Comparison of ENCODE assay signal across 8 mouse cellular contexts in the genomic region with DNA sequence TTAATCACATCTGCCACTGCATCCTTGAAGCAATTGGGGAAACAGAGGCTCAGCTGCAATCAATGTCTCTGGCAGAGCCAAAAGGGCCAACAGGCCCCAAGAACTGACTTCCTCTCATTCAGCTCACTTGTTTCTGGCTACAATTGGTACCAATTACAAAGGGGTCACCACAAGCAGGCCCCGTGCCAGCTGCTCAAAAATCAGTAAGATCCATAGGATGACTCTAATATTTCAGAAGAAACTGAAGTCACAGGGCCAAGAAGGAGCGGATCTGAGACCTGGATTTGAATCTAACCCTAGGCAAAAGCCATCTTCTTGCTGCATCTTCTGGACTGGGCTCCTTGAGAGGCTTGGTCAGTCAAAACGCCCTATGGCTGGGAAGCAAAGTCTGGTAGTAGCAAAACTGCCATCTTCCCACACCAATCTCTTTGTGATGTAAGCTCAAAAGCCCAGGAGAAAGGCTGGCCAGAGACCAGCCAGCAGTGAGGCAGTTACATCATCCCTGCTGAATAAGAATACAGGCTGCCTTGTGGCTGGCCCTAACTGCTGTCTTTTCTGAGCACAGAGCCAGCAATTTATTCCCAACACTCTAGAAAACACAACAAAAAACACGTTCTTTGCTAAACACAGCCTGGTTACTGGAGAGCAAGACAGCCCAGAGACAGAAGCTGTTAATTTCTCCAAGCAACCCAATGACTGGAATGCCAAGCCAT. TPM values are rescaled to one million over a fixed set of nuclear protein-coding genes. Genes with fewer than 3 reads are reported as not detected.
DNase-seq lines count a peak whose midpoint lies in the region; ATAC-seq and TF ChIP-seq lines count a peak whose summit lies in the region.

No protein-coding gene starts in this region.

- no peaks in the 10 kb centered on the region for H3K36me3 ChIP-seq in liver, adult 2 months (ENCODE audit: control insufficient read depth, insufficient read depth, low read length)
- H3K36me3 ChIP-seq in heart, embryonic 15.5 days: no peaks in the 10 kb centered on the region

- peak; percentile 45 for DNase-seq in liver, adult 2 months (ENCODE audit: extremely low read depth, low read depth, low spot score)
- DNase-seq in liver: no peak
- DNase-seq in cerebellum, postnatal 14 days: peak; percentile 52 to 65
- DNase-seq in left cerebral cortex, postnatal 4 days: peak; percentile 56
- DNase-seq in right cerebral cortex, postnatal 10 days (ENCODE audit: low spot score in 2 of 2): peak; percentile 75 to 86
- no peak for DNase-seq in thymus, adult 18-20 months
- DNase-seq in gastrocnemius, postnatal 36 days: no peak

- 62% methylated on average over 4 of the region's 4 CpGs for WGBS in liver, adult 2 months
- 67% methylated on average over 4 of the region's 4 CpGs for WGBS in heart, embryonic 15.5 days

- peak overlapping the region; percentile 88 for H3K4me2 ChIP-seq in heart, embryonic 15.5 days

- no peak for TF ChIP-seq POLR2A in liver, adult 2 months (IDR thresholded peaks at IDR 0.05; ENCODE audit: extremely low read depth, insufficient read depth, low read length)

- no peak for ATAC-seq in heart, embryonic 15.5 days (replicated peaks; ENCODE audit: insufficient number of reproducible peaks, insufficient read depth, low FRiP score, low read depth)

- no peak overlapping the region for H3K4me3 ChIP-seq in liver, adult 2 months (ENCODE audit: insufficient read depth, low read depth, low read length)
- H3K4me3 ChIP-seq in heart, embryonic 15.5 days: peak overlapping the region; percentile 99

- intact Hi-C loops in left cerebral cortex, postnatal 4 days (cut with DNase I): no loop called here
- intact Hi-C loops in gastrocnemius, postnatal 36 days (cut with DNase I): no loop called here

- no peak overlapping the region for H3K9ac ChIP-seq in liver, adult 2 months (ENCODE audit: low read depth, low read length)
- H3K9ac ChIP-seq in heart, embryonic 15.5 days: peak overlapping the region; percentile 94

- H3K79me2 ChIP-seq in liver, adult 2 months (ENCODE audit: control insufficient read depth, insufficient read depth, low read length): peaks cover 35% of the 10 kb centered on the region; the same call in 1 of the 2 replicates

- peaks cover 20% of the 10 kb centered on the region for H3K4me1 ChIP-seq in liver, adult 2 months (ENCODE audit: control insufficient read depth, insufficient read depth, low read length)
- H3K4me1 ChIP-seq in heart, embryonic 15.5 days (replicated peaks): peaks cover 45% of the 10 kb centered on the region

- TF ChIP-seq CTCF in liver, adult 2 months (IDR thresholded peaks at IDR 0.05; ENCODE audit: low read depth, low read length): no peak

- no peaks in the 10 kb centered on the region for H3K27me3 ChIP-seq in liver, adult 2 months (ENCODE audit: control insufficient read depth, insufficient read depth, low read length)
- no peaks in the 10 kb centered on the region for H3K27me3 ChIP-seq in heart, embryonic 15.5 days

- no peaks in the 10 kb centered on the region for H3K9me3 ChIP-seq in heart, embryonic 15.5 days (replicated peaks)

- H3K27ac ChIP-seq in liver, adult 2 months (replicated peaks; ENCODE audit: insufficient read depth, low read depth, low read length): no peak overlapping the region
- H3K27ac ChIP-seq in heart, embryonic 15.5 days: no peak overlapping the region

RNA-seq across cellular contexts. Expression of a gene that starts 1.5 kb away (rescaled TPM):
- total RNA-seq in liver, adult 2 months (2014; rRNA removed): 44.3 and 55.0 TPM in 2 replicates
- polyA plus RNA-seq in liver, adult 2 months (2012; rRNA removed): 71.0 and 71.9 TPM in 2 replicates
- 57.9 and 73.0 TPM in 2 replicates for polyA plus RNA-seq in heart, embryonic 15.5 days (2015; fragmentation: Nextera tagmentation; extraction: Ambion mirVana)
- 10 to 100 TPM; 36.6 to 40.0 TPM for total RNA-seq in left cerebral cortex, postnatal 4 days (2021)
- total RNA-seq in gastrocnemius, postnatal 36 days (2021): 10 to 100 TPM; 31.8 to 32.2 TPM

RNA-seq across cellular contexts. Expression of a gene that starts 1.7 kb away (rescaled TPM):
- 2.5 and 3.1 TPM in 2 replicates for total RNA-seq in liver, adult 2 months (2014; rRNA removed)
- polyA plus RNA-seq in liver, adult 2 months (2012; rRNA removed): 9.6 and 10.7 TPM in 2 replicates
- 13.8 and 14.9 TPM in 2 replicates for polyA plus RNA-seq in heart, embryonic 15.5 days (2015; fragmentation: Nextera tagmentation; extraction: Ambion mirVana)
- 10 to 100 TPM; 53.5 to 58.1 TPM for total RNA-seq in left cerebral cortex, postnatal 4 days (2021)
- 10 to 100 TPM; 16.6 to 17.5 TPM for total RNA-seq in gastrocnemius, postnatal 36 days (2021)

RNA-seq across cellular contexts. Expression of a gene that starts 47.0 kb away (rescaled TPM):
- total RNA-seq in liver, adult 2 months (2014; rRNA removed): 0.13 and 0.18 TPM in 2 replicates
- 2.2 and 2.7 TPM in 2 replicates for polyA plus RNA-seq in liver, adult 2 months (2012; rRNA removed)
- polyA plus RNA-seq in heart, embryonic 15.5 days (2015; fragmentation: Nextera tagmentation; extraction: Ambion mirVana): 14.0 and 19.5 TPM in 2 replicates
- total RNA-seq in left cerebral cortex, postnatal 4 days (2021): 1 to 10 TPM; 1.1 to 1.3 TPM
- under 1 TPM; 0.61 to 0.86 TPM for total RNA-seq in gastrocnemius, postnatal 36 days (2021)

Comparison
In these comparisons a context has a peak if more than half of its experiments do, and no peak if none do; other contexts are left out.
1. DNase-seq: peak in liver, adult 2 months (single experiment), cerebellum, postnatal 14 days (2 of 2), left cerebral cortex, postnatal 4 days (single experiment) and right cerebral cortex, postnatal 10 days (2 of 2); none in liver (single experiment), thymus, adult 18-20 months (0 of 2) and gastrocnemius, postnatal 36 days (0 of 2).